Mouse (Mus musculus) ES-Bruce4 (cell line): ENCODE data around the gene Gm13695. TPM values are rescaled to one million over a fixed set of nuclear protein-coding genes. Genes with fewer than 3 reads are reported as not detected.

Experiments used
- H3K27ac ChIP-seq: 2 replicates; pipeline ENCODE4 v1.5.1; 2012; ENCODE audit warnings: low read length, inconsistent platforms; ENCODE audit not compliant: insufficient read depth
- H3K27me3 ChIP-seq: 2 replicates; pipeline ENCODE4 v1.6.1; 2012; ENCODE audit warnings: mild to moderate bottlenecking, low read length, inconsistent platforms; ENCODE audit not compliant: control insufficient read depth, poor library complexity, insufficient read depth, severe bottlenecking
- H3K36me3 ChIP-seq: 2 replicates; pipeline ENCODE4 v1.6.1; 2012; ENCODE audit warnings: inconsistent platforms, mild to moderate bottlenecking, low read length, moderate library complexity; ENCODE audit not compliant: control insufficient read depth, poor library complexity, insufficient read depth, severe bottlenecking
- H3K4me1 ChIP-seq: one replicate; pipeline ENCODE4 v1.8.1; 2011; ENCODE audit warnings: low read length; ENCODE audit not compliant: control insufficient read depth, insufficient read depth
- H3K4me3 ChIP-seq: 2 replicates; pipeline ENCODE4 v1.5.1; 2011; ENCODE audit warnings: low read depth, mild to moderate bottlenecking, low read length
- H3K9ac ChIP-seq: 2 replicates; pipeline ENCODE4 v1.6.1; 2012; ENCODE audit warnings: low read depth, mild to moderate bottlenecking, inconsistent platforms; ENCODE audit not compliant: poor library complexity, severe bottlenecking
- H3K9me3 ChIP-seq: replicated peaks from 2 replicates; pipeline ENCODE4 v1.6.1; 2012; ENCODE audit warnings: mild to moderate bottlenecking, low read length, inconsistent platforms; ENCODE audit not compliant: control insufficient read depth, poor library complexity, insufficient read depth, severe bottlenecking
- CTCF ChIP-seq: IDR thresholded peaks from one replicate; pipeline ENCODE4 v1.8.1; 2011; ENCODE audit warnings: low read depth, low read length
- EP300 ChIP-seq: IDR thresholded peaks from 2 replicates; pipeline ENCODE4 v1.6.1; 2011; ENCODE audit warnings: low read depth, low read length; ENCODE audit not compliant: insufficient read depth
- POLR2A ChIP-seq: IDR thresholded peaks from one replicate; pipeline ENCODE4 v1.8.1; 2011; ENCODE audit warnings: low read length; ENCODE audit not compliant: insufficient read depth
- polyA plus RNA-seq: library from polyadenylated mRNA; stranded (reverse); fragments of >200 nt; gene quantifications from 2 replicates; pipeline ENCODE4 v1.2.4, GENCODE M21; 2011; ENCODE audit warnings: low read depth; ENCODE audit not compliant: missing spikeins, insufficient read depth, insufficient read length

Gene Gm13695
- polyA plus RNA-seq, 1 experiment: not detected

GRCm38 (mm10) chr2:84018330-84018729 is 51.2 kb downstream of the Gm13695 start:
- Histone ChIP-seq H3K36me3 (no peaks in the 10 kb centered on the region), H3K9ac (no peak overlapping the region), H3K27me3 (no peaks in the 10 kb centered on the region), H3K27ac (no peak overlapping the region), H3K9me3 (no peaks in the 10 kb centered on the region), H3K4me1 (no peaks in the 10 kb centered on the region), H3K4me3 (no peak overlapping the region)
- TF ChIP-seq POLR2A (no peak), CTCF (no peak), EP300 (no peak)

Other genes starting within 250 kb of the Gm13695 start
- 54.4 and 55.6 TPM in 2 replicates for gene Itgav, start 242.9 kb upstream of the Gm13695 start, polyA plus RNA-seq
- 2.5 and 2.7 TPM in 2 replicates for gene Fam171b, start 154.7 kb upstream of the Gm13695 start, polyA plus RNA-seq
- gene Zswim2, start 26.1 kb upstream of the Gm13695 start, polyA plus RNA-seq: not detected in 2 replicates
- not detected in 2 replicates for gene Gm13698, start 11.6 kb upstream of the Gm13695 start, polyA plus RNA-seq
- gene Gm13693, start 5.8 kb upstream of the Gm13695 start, polyA plus RNA-seq: not detected in 2 replicates
- gene Gm13696, start 5.8 kb downstream of the Gm13695 start, polyA plus RNA-seq: not detected in 2 replicates
- not detected in 2 replicates for gene Gm13694, start 11.6 kb downstream of the Gm13695 start, polyA plus RNA-seq
- not detected in 2 replicates for gene Gm13697, start 17.4 kb downstream of the Gm13695 start, polyA plus RNA-seq
- gene Gm13691, start 23.2 kb downstream of the Gm13695 start, polyA plus RNA-seq: not detected in 2 replicates